Mouse (Mus musculus) left cerebral cortex, postnatal 36 days (tissue): ENCODE measurements at regions not wholly inside any gene's neighbourhood (a gene's known extent, or its start where the extent isn't known, plus 50 kb on each side); places are given as distances from the start of the nearest gene placed in this dataset.

Source experiments
- DNase-seq, 2 experiments: peaks; one replicate each; pipeline ENCODE4 v3.0.0; 2021 to 2022; ENCODE audit warnings: low spot score in 2 of 2, mixed read lengths in 1 of 2
- intact Hi-C: fragments of 180-260 bp; cut with DNase I; formaldehyde crosslinking; loops from one replicate; pipeline ENCODE4 v1.15.1; 2025

DNA sequence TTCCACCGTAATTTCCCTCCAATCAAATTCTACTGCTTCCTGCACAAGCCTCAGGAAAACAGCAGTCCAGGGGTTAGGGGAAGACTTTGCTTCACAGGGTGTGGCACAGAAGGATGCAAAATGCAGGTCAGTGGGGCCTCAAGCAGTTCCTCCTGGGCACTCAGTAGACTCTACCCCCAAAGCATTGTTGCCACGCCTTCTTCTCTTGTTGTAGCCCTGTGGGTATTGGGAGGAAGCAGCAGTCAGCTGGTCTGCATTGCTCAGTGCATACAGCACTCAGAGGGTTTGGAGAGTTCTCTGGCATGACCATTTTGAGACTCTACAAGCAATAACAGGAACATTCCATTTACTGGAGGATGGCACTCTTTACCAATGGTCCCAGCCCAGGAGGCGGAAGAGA lies 137.0 kb upstream of the Ccnd2 start:
- intact Hi-C loops = no loop called here
- DNase-seq = no peak

DNA sequence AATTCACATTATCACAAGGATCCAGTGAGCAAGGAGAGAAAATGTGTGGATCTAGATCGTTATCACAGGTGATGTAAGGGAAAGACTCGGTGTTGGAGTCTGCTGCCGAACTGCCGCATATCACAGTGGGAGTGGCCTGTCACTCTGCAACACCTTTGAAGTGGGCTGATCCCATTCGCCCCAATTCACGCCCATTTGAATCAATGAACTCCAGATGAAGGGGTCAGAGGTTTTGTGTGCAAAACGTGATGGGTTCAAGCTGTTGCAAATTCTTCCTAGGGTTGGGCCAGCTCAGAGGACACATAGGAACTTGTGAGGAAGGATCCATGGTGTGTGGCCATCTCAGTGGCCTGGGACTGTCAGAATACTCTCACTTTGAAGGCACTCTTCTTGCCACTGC lies 139.9 kb upstream of the Ccnd2 start:
- intact Hi-C loops = no loop called here
- DNase-seq = no peak

DNA sequence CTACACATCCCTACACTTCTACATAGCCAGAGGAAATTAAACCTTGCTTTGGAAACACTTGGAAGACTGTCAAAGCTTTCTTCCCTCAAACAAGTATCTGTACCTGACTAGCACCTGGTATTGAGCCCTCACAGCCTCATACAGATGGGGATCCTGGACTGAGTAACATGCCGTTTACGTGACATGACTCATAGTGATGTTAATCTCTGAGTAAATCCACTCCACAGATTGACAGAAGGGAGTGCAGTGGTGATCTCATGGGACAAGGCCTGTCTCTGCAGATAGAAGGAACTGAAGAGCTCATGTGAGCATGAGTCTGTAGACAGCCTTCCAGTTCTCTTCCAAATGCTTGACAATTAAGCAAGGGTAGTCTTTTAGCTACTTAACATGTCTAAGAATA lies 141.8 kb upstream of the Ccnd2 start:
- DNase-seq = no peak
- intact Hi-C loops = no loop called here

DNA sequence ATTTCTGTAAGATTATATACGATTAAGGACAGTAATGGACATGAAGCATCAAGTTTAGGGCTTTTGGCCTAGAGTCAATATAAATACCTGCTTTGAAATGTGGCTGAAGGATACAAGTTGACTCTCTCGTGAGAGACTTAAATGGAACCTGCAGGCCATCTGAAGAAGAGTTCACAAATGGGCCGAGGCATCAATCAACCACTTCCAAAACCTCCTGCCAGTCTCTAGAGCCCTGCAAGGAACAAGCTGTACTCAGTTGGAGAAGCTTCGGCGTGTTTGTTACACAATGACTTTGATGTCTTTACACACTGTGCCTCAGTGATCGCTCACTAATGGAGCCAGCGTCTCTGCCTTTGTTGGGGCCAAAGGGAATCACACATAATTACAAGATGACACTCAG lies 146.1 kb upstream of the Ccnd2 start:
- intact Hi-C loops = no loop called here
- DNase-seq = no peak

DNA sequence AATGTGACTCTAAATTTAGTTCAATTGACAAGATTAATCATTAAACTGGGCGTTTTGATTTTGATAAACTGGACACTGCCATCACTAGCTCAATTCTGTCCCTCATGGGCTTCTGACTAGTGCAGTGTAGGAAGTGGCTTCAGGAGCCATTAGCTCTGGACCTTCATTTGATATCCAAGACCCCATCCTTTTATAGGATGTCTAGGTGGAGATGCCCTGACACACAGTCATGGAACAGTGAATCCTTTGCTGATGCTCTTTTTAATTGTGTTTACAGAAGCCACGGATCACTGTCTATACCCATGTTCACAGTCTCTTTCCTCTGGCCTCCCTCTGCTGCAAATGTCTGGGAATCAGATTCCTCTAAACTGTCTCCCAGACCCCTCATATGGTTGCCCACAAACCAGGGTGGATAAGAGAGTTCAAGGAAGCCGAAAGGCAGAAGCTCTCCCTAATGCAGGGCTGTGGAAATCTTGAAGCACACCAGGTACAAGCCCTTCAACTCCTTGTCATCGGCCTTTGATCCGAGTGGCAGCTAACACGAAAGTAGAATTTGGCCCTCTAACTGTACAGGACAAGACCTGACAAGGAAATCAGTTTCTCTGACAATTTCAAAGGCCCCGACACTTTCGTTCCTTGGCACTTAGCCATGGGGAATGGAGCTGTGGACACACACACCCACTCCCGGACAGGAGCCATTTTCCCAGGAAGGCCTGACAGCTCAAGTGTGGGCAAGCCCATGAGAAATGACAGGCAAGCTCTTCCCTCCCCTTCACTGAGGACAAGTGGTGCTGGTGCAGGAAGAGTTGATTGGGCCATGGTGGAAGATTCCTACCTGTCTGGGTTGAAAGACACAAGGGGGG lies 135.2 kb upstream of the Parp11 start:
- DNase-seq = no peak
- intact Hi-C loops = no loop called here

DNA sequence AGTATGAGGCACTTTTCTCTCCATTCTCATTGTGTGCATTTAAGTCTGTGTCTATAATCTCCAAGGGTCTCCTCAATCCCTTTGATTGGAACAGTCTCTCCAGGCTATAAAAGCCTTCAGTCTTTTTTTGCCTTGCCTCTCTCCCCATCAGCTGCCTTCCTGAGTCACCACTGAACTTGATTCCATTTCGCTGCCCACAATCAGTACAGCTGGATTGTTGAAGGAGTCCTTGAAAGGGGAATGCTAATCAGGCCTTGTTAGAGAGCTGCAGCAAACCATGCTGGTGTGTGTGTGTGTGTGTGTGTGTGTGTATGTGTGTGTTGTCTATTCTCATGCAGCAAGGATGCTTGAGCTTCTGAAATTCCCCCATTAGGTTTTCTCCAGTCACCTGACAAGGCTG lies 129.3 kb upstream of the Parp11 start:
- intact Hi-C loops = no loop called here
- no peak for DNase-seq

DNA sequence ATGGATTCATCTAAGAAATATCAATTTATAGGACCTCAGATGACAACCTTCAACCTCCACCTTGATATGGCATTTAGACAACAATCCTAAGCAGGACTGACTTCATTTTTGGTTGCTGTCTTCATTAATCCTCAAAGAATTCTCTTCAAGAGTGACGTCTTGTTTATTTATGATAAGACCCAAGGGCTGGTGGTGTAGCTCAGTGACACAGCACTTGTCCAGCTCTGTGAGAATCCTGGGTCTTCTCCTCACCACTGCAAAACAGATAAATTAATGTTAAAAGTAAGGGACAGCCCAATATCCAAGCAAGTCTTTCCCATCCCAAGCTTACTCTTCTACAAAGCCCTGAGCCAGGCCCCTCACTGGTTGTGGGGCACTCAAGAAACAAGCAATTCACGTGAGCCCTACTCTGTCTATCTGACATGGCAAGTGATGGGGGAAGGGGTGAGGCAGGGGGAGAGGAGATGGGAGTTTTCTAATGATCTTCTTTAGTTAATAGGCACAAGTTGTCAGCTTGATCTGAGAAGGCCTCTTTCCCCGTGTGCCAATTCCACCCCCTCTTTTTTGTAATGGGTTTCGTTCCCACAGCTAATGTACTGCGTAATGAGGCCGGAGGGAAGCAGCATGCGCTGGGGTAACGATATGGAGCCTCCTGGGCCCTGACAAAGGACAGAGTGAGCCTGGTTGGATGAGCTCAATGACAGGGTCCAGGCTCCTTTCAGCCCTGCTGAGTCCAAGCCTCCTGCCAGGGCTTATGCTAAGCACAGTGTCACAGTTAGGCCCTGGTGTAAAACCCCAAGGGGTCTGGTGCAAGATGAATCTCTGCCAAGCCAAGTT lies 127.7 kb upstream of the Parp11 start:
- DNase-seq = no peak
- intact Hi-C loops = no loop called here

DNA sequence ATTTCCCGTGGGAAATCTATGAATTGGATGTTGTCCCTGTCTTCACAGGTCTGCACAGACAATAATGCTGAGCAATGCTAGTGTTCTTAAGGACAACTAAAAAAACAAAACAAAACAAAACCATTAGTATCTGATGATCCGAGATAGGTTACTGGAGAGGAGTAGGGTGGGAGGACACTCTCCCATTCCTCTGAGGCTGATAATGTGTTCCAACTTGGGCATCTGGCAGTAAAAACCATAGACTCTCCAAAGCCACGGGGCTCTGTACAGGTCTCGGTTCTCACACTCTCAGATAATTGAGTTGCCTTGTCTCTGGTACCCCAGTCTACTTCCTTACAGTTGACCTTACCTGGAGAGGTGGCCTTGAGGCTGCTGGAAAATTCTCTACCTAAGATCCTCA lies 126.0 kb upstream of the Parp11 start:
- DNase-seq = no peak
- intact Hi-C loops = loop anchor here (5.0 kb wide), 1 partner anchor 37 kb away; no protein-coding TSS in a partner anchor

DNA sequence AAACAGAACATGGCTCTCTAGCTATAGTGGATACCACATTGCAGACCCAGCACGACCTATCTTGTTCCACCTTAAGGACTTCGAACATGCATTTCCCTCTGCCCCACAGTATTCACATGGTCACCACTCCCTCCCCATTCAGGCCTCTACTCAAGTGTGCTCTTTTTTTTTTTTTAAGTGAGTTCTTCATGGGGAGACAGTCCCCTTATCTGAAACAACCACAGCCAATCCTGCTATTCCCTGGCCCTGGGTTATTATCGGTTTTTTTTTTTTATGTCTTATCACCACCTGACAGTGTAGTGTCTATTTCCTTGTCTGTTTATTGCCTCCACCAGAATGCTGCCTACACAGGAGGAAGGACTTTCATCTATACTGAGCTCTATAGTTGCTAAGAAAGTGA lies 125.6 kb upstream of the Parp11 start:
- intact Hi-C loops = loop anchor here (5.0 kb wide), 1 partner anchor 36 kb away; no protein-coding TSS in a partner anchor
- no peak for DNase-seq

DNA sequence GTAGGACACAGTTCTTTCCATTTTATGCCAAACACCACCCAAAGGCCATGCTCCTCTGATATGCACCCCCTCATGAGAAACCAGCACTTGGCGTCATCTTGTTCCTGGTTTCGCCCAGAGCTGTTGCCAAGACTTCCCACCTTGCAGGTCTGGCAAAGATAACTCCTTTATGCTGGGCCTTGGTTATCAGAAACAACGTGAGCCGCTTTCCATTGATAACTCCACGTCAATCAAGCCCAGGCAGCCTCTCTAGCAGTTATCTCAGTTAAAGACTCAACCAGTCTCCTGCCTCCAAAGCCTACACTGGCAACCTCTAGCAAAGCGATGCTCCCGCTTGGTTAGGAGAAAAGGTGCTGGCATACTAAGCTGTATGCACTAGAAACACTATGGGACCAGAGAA lies 124.2 kb upstream of the Parp11 start:
- intact Hi-C loops = loop anchor here (5.0 kb wide), 1 partner anchor 35 kb away; no protein-coding TSS in a partner anchor
- DNase-seq = no peak

DNA sequence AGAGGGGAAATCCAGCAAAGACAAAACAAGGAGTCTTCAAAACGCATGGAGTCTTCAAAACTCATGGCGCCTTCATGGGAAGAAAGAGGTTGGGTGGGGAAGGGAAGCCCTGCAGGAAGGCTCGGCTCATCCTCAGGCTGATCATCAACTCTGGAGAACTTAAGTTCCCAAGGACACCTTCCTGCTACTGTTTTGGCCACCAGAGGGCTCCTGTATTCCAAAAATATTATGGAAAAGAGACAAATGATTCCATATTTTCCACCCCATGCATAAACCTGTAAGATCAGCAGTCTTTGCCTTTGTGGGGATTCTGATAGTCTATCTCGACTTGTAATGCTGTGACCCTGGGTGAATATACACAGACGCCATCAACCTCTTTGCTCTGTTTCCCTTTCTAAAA lies 121.7 kb upstream of the Parp11 start:
- DNase-seq = peak in 1 of 2 experiments; percentile 30
- intact Hi-C loops = loop anchor here (5.0 kb wide), 2 partner anchors 32 to 178 kb away; no protein-coding TSS in a partner anchor

DNA sequence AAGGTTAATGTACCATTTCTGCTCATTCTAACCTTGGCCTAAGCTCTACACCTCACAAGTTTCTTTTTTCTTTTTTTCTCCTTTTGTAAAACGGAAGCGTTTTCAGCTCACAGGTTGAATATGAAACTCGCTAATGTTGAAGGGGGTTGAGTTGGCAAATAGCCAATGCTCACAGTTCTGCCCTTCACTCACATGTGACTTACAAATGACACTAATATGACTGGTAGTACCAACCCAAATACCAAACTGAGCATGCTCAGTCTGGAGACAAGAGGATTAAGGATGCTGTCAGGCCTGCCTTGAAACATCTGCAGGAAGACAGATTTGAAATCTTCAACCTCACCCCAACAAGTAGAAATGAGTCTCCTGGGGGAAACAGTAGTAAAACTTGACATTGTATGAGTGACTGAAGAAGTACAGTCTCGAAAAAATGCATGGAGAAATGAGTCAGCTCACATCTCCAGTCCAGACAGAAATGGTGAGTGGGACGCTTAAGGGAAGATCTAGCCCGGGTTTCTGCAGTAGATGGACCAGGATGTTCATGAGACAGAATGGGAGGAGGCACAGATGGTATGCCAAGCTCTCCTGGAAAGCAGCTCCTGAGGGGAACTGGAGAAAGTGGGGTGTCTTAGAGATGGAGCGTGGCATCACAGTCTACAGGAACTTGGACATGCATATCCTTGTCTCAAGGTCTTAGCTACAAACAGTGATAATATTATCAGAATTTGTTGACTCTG lies 120.9 kb upstream of the Parp11 start:
- intact Hi-C loops = loop anchor here (2.0 to 5.0 kb wide), 2 partner anchors 123 to 178 kb away; no protein-coding TSS in a partner anchor
- DNase-seq = peak; percentile 23 to 34

DNA sequence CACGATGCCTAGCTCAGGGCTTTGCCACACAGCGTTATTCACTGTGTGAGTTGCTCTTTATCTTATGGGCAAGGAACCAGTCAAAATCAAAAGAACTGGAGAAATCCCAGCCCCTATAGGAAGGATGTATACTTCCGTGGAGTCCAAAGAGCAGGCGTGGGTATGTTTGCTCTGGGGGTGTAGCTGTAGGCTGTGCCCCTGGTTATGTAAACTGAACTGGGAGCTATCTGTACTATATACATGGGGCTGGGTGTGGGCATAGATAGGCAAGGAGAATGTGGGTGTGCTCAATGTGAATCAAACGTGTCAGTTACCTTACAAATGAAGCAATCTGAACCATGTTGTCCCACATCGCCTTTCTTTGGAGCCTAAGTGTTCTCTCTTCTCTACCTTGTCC lies 120.3 kb upstream of the Parp11 start:
- no peak for DNase-seq
- intact Hi-C loops = loop anchor here (2.0 to 5.0 kb wide), 2 partner anchors 122 to 179 kb away; no protein-coding TSS in a partner anchor

DNA sequence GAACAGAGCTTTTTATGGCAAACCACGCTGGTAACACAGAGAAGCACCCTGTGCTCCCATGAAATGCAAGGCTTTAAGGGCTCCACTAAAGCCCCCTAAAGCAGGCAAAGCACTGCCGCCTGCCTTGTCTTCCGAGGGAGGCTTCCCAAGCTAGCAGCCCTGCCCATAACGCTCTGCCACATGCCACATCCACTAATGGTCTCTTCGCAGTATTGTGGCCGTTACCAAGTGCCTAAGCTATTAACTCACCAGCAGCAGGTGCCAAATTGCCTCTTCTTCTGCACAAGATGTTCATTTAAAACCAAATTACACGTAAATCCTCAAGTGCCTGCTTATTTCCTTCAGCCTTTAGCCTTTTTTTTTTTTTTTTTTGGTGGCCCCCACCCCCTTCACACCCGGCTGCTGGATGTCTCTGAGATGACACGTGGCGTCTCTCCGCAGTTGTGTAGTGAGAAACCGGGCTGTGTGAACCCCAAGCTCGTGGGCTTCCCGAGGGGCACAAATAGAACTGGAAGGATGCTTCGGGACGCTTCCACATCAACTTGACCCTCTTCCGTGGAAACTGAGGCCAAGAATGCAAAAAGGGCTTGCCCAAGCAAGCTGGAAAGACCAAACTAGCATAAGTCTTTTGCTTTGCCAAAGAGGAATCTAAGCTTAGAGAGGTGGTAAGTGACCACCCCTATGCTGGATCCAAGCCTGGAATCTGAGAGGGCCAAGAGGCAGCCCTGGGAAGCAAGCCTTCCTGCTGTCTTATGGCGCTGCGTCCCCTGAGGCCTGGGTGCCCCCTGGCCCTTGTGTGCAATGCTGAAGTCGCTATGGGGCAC lies 117.2 kb upstream of the Parp11 start:
- intact Hi-C loops = loop anchor here (5.0 kb wide), 1 partner anchor 182 kb away; no protein-coding TSS in a partner anchor
- no peak for DNase-seq

DNA sequence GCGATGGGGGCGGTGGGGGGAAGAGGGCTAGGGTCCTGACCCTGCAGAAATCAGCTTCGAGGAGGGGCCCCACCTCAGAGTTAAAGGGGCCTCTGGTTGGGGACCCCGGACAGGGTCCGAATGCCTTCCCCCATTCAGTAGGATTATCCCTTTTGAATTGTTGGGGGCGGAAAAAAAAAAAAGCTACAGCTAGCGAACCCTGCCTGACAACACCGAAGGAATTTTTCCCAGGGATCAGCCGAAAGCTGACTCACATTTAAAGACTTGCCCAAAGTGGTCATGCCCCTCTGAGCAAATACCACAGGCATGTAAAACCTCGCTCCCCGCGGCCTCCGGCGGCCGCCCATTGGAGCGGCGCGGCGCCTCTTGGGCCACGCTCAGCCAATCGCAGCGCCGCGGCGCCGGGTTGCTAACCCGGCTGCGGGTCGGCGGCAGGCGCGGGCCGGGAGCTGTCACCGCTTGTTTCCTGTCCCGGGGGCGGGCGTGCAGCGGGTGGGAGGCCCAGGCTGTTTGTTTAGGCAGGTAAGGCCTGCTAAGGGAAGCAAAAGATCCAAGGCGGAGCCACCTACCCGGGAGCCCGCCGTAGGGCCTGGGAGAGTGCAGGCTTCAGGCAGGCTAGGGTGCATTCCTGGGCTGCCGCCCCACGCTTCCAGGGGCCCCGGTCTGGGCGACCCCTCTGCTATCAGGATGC lies 116.5 kb upstream of the Parp11 start:
- DNase-seq = peak; percentile 75 to 80
- intact Hi-C loops = no loop called here

DNA sequence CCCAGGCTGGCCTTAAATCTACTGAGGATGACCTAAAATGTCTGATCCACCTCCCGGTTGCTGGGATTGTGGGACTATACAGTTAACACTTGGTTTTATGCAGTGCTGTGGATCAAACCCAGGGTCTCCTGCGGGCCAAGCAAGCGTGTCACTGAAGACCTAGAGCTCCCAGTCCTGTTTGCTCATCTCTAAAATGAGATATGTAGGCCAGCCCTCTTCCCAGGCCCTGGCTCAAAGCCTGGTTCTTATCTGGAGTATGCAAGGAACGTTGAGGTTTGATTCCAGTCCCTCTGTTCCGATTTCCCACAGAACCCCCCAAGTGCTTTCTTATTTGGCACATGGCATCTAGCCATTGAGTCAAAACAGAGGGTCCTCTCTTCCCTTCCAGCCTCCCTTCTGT lies 115.5 kb upstream of the Parp11 start:
- intact Hi-C loops = no loop called here
- DNase-seq = no peak

DNA sequence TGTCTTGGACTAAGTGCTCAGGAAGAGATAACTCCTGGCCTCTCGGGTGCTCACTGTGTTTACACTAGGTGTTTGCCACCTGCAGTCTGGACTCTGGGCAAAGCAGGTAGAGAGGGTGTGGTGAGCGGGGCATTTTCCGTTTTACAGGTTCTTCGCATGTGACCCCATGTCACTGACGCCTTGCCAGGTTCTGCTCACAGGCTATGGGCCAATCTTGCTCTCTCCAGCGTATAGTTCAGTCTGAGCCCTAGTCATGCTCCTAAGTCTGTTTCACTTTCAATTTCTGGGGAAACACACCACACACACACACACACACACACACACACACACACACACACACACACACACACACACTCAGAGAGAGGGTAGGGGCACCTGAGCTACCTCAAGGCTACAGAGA lies 112.4 kb upstream of the Parp11 start:
- DNase-seq = no peak
- intact Hi-C loops = no loop called here

DNA sequence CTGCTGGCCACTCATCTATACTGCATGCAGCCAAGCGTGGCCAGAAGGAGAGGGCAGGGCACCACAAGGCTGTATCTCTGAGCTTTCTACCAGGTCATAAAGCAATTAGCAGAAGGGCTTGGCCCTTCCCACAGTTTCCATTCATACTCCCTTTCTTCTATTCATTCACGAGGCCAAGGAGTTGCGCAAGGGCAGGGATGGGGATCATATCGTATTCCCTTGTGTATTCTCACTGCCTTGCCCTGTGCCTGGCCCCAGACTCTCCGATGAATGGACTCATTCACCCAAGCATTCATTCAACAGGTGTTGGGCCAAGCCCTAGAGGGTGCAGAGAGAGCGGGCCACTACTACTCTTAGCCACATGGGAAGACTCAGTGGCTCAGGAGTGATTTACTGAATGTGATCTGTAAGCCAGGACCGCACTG lies 111.2 kb upstream of the Parp11 start:
- intact Hi-C loops = no loop called here

More for the DNA sequence above, 111.2 kb upstream of the Parp11 start:
- DNase-seq = no peak
